Mouse (Mus musculus) spleen, postnatal 36 days (tissue): ENCODE measurements around the gene Zfp760.
A peak's percentile ranks its signal among the peaks of the same experiment; 100 is the strongest.
"Not testable (repeated sequence)": the region's sequence is repeated elsewhere in the genome, so short reads cannot be mapped to it uniquely, and the experiment has no call there.

Experiments used
- DNase-seq, 2 experiments: peaks; one replicate each; pipeline ENCODE4 v3.0.0; 2022; ENCODE audit warnings: low spot score in 2 of 2, mixed read lengths in 1 of 2

Zfp760 gene

DNA sequence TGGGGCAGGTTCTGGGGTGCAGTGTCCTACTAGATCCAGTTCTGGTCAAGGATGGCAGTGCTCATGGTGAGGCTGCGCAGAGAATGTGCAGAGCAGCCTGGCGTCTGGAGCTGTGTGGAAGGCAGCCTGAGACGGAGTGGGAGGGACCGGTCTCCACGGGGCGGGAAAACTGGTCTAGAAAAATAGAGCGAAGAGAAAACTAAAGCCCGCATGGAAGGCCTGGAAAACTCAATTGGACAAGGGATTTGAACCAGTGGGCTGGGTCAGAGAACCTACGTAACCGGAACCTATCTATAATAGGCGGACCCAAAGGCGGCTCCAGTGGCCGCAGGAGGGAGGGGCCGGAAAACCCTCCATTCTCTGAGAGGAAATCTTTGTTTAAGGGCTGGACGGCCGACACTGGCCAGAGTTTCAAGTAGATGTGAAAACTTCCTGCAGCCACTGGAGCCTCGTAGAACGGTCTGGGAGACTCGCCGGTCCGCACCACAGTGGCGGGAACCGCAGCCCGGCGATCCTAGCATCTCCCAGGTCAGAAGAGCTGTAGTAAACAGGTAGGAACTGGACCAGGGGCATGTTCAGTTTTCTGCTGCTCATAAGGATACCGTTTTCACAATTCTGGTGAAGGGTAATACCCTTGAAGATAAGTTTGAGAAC lies at the start of gene Zfp760:
Zfp760 (plus strand) TSS at position 399 of the 654 bp plus-strand sequence.
- DNase-seq = peak; percentile 73 to 79

DNA sequence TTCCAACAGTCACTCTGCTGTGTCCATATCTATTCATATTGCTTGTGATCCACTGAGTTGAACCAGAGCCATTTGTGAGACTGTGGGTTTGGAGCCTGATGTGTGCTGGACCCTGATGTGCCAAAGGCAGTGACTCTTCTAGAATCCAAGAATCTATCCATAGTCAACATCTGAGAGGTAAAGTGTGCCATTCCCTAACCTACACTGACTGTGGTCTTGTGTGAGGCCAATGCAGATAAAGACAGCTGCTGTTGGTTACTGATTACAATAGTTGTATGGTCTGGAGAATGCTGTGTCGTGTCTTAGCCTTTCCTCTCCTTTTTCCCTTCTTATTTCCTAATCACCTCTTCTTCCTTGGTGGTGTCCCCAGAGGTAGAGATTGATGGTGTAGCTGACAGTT lies 28.7 kb upstream of the Zfp760 start:
- not testable (repeated sequence) for DNase-seq

DNA sequence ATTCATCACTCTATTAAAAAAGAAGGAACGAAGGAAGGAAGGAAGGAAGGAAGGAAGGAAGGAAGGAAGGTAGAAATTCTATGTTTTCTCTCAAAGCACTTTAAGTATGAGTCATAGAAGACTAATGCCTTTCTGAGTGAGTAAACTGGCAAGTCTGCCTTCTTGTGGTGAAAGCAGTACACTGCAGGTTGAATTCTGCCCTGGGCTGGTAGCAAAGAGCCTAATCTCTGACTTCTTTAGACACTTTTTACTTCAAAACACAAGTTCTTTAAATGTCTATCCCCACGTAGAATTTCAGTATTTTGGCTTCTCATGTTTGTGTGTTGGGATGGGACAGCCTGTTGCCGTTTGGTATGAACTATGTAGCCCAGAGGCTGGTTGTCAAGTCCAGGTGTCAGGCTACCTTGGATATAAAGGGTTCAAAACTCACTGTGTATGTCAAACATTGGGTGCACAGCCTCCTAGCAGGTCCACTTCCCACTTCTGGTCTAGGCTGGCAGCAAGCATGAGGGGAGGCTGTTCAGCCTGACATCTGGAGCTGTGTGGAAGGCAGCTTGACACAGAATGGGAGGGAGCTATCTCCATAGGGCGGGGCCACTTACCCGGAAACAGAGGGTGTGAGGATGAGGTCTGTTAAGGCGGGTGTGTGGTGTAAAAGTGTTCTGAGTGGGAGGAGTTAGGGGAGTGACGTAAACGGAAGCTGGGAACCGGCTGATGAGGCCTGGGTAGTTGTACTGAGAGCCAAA lies 28.1 kb upstream of the Zfp760 start:
- peak; percentile 92 to 94 for DNase-seq

DNA sequence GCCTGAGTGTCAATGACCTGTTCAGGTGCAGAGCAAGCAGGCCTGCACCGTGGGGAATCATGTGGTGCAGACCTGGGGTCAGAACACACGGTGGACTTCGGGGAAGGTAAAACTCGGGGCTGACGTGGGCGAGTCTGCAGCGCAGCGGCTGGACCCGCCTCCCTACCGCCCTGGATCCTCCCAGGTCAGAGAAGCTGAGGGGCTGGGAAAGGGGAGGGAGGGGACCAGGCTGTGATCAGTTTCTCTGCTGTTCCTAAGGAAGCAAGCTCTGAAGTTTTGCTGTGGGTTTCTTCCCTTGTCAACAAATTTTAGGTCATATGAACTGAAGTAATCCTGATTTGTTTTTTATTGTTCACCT lies 27.5 kb upstream of the Zfp760 start:
- DNase-seq = not testable (repeated sequence)

DNA sequence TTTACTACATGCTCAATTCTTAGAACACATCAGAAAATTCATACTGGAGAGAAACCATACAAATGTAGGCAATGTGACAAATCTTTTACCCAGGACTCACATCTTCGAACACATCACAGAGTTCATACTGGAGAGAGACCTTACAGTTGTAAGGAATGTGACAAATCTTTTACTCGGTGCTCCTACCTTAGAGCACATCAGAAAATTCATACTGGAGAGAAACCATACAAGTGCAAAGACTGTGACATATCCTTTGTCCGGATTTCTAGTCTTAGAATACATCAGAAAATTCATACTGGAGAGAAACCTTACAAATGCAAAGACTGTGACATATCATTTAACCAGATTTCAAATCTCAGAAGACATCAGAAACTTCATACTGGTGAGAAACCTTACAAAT lies 16.0 kb upstream of the Zfp760 start, which contains the start of gene Gm10226:
Gm10226 (plus strand) TSS at position 301 of the 400 bp plus-strand sequence.
- no peak for DNase-seq

DNA sequence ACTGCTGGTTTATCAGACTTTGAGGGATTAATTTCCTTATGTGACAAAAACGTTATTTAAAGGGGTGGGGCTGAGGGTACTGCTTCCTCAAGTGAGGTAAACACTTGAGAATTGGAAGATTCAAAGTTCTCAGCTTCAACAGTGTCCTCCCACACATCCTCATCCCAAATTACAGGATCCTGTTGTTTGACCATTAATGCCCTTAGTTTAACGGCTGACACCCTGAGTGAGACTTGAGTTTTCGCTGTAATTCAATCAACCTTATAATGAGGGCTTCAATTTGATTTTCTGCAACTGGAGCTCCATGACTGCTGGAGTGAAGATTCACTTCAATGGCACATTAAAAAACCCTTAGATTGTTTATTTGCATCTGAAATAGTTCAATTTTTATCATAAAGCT lies 14.2 kb upstream of the Zfp760 start:
- no peak for DNase-seq

DNA sequence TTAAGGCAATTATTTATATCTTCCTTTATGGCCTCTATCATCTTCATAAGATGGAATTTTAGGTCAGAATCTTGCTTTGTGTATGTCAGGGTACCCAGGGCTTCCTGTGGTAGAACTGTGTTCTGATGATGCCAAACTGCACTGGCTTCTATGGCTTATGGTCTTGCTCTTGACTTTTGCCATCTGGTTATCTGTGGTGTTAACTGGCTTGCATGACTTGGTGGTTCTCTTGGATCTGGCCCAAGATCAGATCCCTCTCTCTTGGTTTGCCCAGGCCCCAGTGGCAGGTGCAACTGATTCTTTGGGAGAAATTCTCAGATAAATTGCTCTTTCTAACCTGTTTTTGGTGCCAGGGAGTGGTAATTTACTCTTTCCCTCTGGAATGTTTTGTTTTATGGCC lies 11.5 kb upstream of the Zfp760 start:
- DNase-seq = no peak

DNA sequence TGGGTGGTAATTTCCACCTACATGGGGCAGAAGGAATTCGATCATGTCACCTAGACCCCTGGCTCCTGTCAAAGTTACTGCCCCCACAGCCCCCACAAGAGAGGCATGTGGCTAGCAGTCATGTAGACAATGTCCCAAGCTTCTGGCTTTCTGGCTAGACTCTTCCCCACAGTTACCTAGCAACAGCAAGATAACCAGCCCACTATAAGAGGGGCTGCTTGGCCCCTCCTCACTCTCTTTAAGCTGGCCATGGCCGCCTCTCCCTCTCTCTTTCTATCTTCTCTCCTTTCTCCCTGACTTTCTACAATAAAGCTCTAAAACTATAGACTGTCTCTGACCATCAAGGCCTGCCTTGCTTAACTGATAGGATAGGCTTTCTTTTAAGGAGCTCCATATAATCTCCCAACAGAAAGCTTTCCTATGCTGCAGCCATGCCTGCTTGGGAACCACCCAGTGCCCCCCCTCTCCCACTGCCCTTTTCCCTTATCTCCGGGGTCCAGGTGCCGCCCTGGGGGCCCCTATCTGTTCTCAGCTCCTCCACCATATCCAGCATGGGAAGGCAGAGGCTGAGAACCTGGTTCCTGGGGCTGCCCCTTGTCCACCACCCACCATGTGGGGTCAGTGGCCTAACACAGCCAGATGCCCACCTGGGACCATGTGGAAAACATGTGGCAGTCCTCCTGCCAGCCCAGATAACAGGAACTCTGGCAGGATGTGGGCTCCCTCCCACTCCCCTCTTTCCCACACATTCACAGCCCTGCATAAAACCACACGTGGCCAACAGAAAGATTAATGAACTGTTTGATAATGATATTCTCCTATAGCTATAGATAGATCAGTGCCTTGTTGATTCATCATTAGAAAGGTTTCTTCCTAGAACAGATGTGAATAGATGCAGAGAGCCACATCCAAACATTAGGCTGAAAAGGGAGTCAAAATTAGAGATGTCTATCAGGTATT lies 5.0 kb upstream of the Zfp760 start:
- peak; percentile 3 to 28 for DNase-seq

DNA sequence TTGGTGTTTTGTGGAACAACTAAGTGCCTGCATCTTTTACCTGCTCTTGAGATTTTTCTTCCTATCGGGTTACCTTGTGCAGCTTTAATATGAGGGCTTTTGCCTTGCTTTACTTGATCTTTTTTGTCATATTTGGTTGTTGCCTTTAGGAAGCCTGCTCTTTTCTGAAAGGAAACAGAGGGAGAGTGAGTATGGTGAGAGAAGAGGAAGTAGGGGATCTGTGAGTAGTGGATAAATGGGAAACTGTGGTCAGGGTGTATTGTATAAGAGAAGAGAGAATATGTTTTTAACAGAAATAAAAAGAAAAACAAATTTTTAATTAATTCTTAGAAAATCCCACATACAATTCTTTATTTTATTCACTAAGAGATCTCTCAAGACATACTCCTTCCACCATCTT lies 4.1 kb upstream of the Zfp760 start:
- no peak for DNase-seq

DNA sequence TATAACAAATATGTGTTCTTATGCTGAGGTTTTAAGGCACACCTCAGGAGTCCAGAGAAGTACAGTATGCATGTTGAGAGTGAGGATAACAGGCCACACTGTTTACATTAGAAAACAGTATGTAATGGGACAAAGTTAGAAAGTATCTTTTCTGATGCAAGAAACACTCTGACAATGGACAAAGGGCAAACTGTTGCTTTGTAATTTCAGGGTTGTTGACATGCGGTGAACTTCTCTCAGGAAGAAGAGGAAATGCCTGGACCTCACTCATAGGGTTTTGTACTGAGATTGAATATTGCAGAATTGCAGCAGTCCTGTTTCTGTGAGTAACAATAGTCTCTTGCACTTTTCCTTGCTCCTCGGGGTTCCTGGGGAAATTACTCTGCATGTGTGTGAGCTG lies 860 bp downstream of the Zfp760 start:
- no peak for DNase-seq

DNA sequence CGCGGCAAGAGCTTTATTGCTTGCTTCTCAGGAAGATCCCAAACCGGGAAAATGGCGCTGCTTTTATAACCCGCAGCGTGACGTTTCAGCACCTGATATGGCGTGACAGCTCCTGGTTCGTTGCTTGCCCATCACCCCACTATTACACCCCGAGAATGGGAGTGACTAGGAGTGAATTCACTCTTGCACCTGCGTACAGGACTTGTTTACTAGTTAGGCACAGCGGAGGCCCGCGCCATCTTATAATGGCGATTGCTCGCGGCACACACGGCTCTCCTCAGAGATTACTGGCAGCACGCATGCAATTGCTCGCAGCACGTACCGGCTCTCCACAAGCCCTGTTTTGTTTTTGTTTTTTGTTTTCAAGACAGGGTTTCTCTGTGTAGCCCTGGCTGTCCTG lies 23.0 kb downstream of the Zfp760 start, which contains the start of gene Zfp229:
Zfp229 (plus strand) TSS at position 301 of the 400 bp plus-strand sequence.
- DNase-seq = not testable (repeated sequence)

DNA sequence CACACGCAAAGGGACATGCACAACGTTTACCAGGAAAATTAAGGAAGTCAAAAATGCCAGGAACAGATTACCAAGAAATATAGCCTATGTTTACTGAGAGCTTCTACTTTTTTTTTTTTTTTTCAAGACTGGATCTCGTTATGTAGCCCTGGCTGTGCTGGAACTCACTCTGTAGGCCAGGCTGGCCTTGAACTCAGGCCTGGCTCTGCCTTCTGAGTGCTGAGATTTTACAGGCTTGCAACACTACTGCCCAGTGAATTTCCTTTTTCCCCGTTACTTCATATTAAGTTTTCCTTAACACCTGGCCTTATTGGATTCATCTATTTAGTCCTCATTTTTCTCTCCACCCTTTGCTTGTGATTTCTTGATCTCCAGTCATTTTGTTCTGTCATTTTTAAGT lies 25.5 kb downstream of the Zfp760 start:
- DNase-seq = no peak

DNA sequence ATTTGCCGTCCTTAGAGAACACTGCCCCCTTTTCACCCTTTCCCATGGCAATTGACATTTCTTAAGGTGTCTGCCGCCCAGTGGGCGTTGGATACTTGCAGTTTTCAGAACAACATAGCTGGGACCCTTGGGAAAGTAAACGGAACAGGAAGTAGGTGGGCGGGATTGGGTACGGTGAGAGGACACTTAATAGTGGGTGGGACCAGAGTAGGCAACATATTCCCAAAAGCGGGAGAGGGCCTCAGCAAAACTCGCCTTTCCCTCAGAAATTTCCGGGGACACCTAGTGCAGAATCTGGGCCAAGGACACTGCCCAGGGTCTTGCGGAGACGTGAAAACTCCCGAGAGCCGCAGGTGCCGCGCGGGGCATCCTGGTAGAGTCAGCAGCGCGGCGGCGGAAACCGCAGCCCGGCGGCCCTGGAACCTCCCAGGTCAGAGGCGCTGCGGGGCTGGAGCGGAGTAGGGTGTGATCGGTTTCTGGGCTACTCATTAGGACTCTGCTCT lies 26.0 kb downstream of the Zfp760 start:
- DNase-seq = peak; percentile 58

DNA sequence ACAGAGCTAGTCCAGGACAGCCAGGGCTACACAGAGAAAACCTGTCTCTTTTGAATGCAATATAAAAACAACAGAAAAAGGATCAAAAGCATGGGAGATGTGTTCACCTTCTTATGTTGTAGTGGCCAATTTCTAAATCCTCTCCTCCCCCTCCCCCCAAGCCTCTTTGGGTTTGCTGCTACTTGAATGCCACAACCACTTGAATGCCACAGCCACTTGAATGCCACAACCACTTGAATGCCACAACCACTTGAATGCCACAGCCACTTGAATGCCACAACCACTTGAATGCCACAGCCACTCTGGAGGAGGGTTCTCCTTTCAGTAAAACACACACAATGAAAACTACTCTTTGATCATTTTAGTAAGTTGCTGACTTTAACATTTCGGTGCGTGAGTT lies 45.2 kb downstream of the Zfp760 start:
- DNase-seq = no peak

DNA sequence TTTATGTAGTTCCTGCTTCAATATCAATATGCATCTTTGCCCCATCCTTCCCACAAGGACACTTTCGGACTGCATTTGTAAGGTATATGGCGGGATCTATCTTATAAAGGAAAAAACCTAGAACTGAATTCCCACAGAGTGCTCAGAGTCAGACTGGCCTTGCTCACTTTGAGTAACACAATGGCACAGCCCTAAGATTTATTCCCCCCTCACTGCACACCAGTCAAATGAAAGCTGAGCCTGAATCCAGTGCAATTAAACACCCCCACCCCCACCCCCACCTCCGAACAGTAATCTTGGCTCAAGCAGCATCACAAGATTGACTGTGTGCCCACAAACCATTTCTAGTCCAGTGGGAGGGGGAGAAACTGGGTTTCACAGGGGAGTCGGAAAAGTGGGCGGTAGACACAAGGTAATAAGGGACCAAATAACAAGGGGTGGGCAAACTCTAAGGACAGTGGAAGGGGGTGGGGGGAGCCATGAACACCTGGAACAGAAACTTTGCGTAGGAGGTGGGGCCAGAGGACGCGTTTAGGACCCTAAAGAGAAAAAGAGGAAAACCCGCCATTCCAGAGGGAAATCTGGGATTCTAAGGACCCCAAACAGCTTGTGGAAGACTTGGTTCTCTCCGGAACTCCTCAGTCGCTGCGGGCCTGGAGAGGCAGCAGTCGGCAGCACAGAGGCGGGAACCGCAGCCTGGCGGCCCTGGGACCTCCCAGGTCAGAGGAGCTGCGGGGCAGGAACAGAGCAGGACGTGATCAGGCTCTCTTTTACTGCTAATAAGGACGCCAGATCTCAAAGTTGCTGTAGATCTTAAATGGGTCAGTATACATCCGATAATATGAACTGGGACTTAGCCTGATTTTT lies 46.0 kb downstream of the Zfp760 start:
- DNase-seq = no peak

DNA sequence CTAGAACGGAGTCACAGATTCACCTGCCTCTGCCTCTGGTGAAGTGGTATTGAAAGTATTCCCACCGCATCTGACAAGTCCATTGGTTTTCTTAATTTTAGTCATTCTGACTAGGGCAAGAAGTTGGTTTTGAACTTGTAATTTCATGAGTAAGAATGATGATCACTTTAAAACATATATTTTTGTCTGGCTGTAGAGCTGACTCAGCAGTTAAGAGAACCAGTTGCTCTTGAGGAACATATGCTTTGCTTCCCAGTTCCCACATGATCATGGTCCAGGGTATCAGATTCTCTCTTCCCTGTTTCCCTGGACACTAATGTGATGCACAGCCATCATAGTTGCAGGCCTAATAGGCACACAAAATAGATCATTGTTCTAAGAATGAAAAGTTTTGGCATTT lies 62.8 kb downstream of the Zfp760 start:
- DNase-seq = no peak
